13 mouse cellular contexts compared by ENCODE assay signal in genomic region chr13:84058251-84058650, GRCm38 (mm10).
DNase-seq lines count a peak whose midpoint lies in the region; ATAC-seq lines count a peak whose summit lies in the region.
"Had no signal": no experiment of that assay in that cellular context is flagged by ENCODE, and none has a peak within 500 bp of the region (broad histone marks: within the 10 kb centered on the region; RNA-seq: fewer than 3 reads in every experiment).

No protein-coding gene starts in this region.

- 66% methylated on average over 3 of the region's 3 CpGs for WGBS in kidney, embryonic 15.5 days
- 24% methylated on average over 3 of the region's 3 CpGs for WGBS in forebrain, embryonic 12.5 days
- WGBS in hindbrain, embryonic 15.5 days: 28% methylated on average over 3 of the region's 3 CpGs
- 33% methylated on average over 3 of the region's 3 CpGs for WGBS in neural tube, embryonic 12.5 days

- H3K27me3 ChIP-seq in kidney, embryonic 15.5 days: no peaks in the 10 kb centered on the region
- H3K27me3 ChIP-seq in forebrain, embryonic 12.5 days: no peaks in the 10 kb centered on the region
- H3K27me3 ChIP-seq in hindbrain, embryonic 15.5 days: no peaks in the 10 kb centered on the region
- no peaks in the 10 kb centered on the region for H3K27me3 ChIP-seq in neural tube, embryonic 12.5 days (replicated peaks)

- no peak overlapping the region for H3K9ac ChIP-seq in kidney, embryonic 15.5 days
- peak overlapping the region; percentile 45 for H3K9ac ChIP-seq in forebrain, embryonic 12.5 days
- peak overlapping the region; percentile 2; the same call in 1 of the 2 replicates for H3K9ac ChIP-seq in hindbrain, embryonic 15.5 days
- peak overlapping the region; percentile 55 for H3K9ac ChIP-seq in neural tube, embryonic 12.5 days
- H3K9ac ChIP-seq: liver, embryonic 13.5 days had no signal

- DNase-seq in kidney, postnatal 14 days: no peak
- no peak for DNase-seq in lung, postnatal 10 days
- DNase-seq in urinary bladder, postnatal 10 days (ENCODE audit: low spot score): no peak
- DNase-seq: B cell, adult 2 months; heart, postnatal 36 days; kidney, adult 9 months; liver, embryonic 13.5 days; lung, postnatal 14 days had no signal

- no peak overlapping the region for H3K4me3 ChIP-seq in kidney, embryonic 15.5 days (replicated peaks)
- H3K4me3 ChIP-seq in forebrain, embryonic 12.5 days (replicated peaks): no peak overlapping the region
- no peak overlapping the region for H3K4me3 ChIP-seq in hindbrain, embryonic 15.5 days
- H3K4me3 ChIP-seq in neural tube, embryonic 12.5 days: no peak overlapping the region
- H3K4me3 ChIP-seq: liver, embryonic 13.5 days had no signal

- H3K4me1 ChIP-seq in kidney, embryonic 15.5 days: peaks cover 17% of the 10 kb centered on the region
- peaks cover 60% of the 10 kb centered on the region for H3K4me1 ChIP-seq in forebrain, embryonic 12.5 days
- H3K4me1 ChIP-seq in hindbrain, embryonic 15.5 days (replicated peaks): peaks cover 44% of the 10 kb centered on the region
- peaks cover 21% of the 10 kb centered on the region for H3K4me1 ChIP-seq in neural tube, embryonic 12.5 days
- H3K4me1 ChIP-seq: liver, embryonic 13.5 days had no signal

- H3K4me2 ChIP-seq in kidney, embryonic 15.5 days: no peak overlapping the region
- H3K4me2 ChIP-seq in forebrain, embryonic 12.5 days: peak overlapping the region; percentile 40
- H3K4me2 ChIP-seq in hindbrain, embryonic 15.5 days: peak overlapping the region; percentile 32
- H3K4me2 ChIP-seq in neural tube, embryonic 12.5 days (replicated peaks): peak overlapping the region; percentile 54
- H3K4me2 ChIP-seq: liver, embryonic 13.5 days had no signal

- 0 out of 2 replicates have a peak overlapping the region, but pooled peaks have one; percentile 51 for H3K27ac ChIP-seq in kidney, embryonic 15.5 days
- peak overlapping the region; percentile 98 for H3K27ac ChIP-seq in forebrain, embryonic 12.5 days
- H3K27ac ChIP-seq in hindbrain, embryonic 15.5 days (replicated peaks): peak overlapping the region; percentile 94
- peak overlapping the region; percentile 86 for H3K27ac ChIP-seq in neural tube, embryonic 12.5 days
- H3K27ac ChIP-seq: liver, embryonic 13.5 days had no signal

- ATAC-seq in kidney, embryonic 15.5 days (replicated peaks; ENCODE audit: low FRiP score): no peak
- no peak for ATAC-seq in forebrain, embryonic 12.5 days (ENCODE audit: low FRiP score)
- ATAC-seq in hindbrain, embryonic 15.5 days (ENCODE audit: low FRiP score, low read depth): no peak
- ATAC-seq in neural tube, embryonic 12.5 days (ENCODE audit: low FRiP score, low read depth): no peak
- no peak for ATAC-seq in megakaryocyte-erythroid progenitor cell, adult 5-6 weeks (replicated peaks; ENCODE audit: low FRiP score, low TSS enrichment, poor library complexity, severe bottlenecking)

- no peaks in the 10 kb centered on the region for H3K9me3 ChIP-seq in kidney, embryonic 15.5 days (replicated peaks)
- H3K9me3 ChIP-seq in forebrain, embryonic 12.5 days: no peaks in the 10 kb centered on the region
- no peaks in the 10 kb centered on the region for H3K9me3 ChIP-seq in hindbrain, embryonic 15.5 days
- no peaks in the 10 kb centered on the region for H3K9me3 ChIP-seq in neural tube, embryonic 12.5 days
- H3K9me3 ChIP-seq: liver, embryonic 13.5 days had no signal

- no peaks in the 10 kb centered on the region for H3K36me3 ChIP-seq in kidney, embryonic 15.5 days
- no peaks in the 10 kb centered on the region for H3K36me3 ChIP-seq in forebrain, embryonic 12.5 days (replicated peaks)
- no peaks in the 10 kb centered on the region for H3K36me3 ChIP-seq in hindbrain, embryonic 15.5 days
- H3K36me3 ChIP-seq in neural tube, embryonic 12.5 days: no peaks in the 10 kb centered on the region
- H3K36me3 ChIP-seq: liver, embryonic 13.5 days had no signal
